Mouse (Mus musculus): ENCODE measurements at regions not wholly inside any gene's neighbourhood (a gene's known extent, or its start where the extent isn't known, plus 50 kb on each side); places are given as distances from the start of the nearest gene placed in this dataset.

GRCm38 (mm10) chr1:184542321-184543115 lies 189.9 kb downstream of the Hlx start:
- no peak for ATAC-seq (replicated peaks; ENCODE audit: low FRiP score, poor library complexity, severe bottlenecking)

- ATAC-seq (replicated peaks; ENCODE audit: low FRiP score, poor library complexity, severe bottlenecking): no peak
Measured at GRCm38 (mm10) chr1:184539818-184540217, 192.6 kb downstream of the Hlx start.

GRCm38 (mm10) chr1:184536311-184537200 lies 195.9 kb downstream of the Hlx start:
- ATAC-seq (replicated peaks; ENCODE audit: low FRiP score, poor library complexity, severe bottlenecking): no peak

- ATAC-seq (replicated peaks; ENCODE audit: low FRiP score, poor library complexity, severe bottlenecking): no peak
Measured at GRCm38 (mm10) chr1:184535691-184536090, 196.7 kb downstream of the Hlx start.

GRCm38 (mm10) chr1:184534511-184534910 lies 197.9 kb downstream of the Hlx start:
- 0 out of 2 replicates have a peak, but pooled peaks have one; percentile 35 for ATAC-seq (replicated peaks; ENCODE audit: low FRiP score, poor library complexity, severe bottlenecking)

GRCm38 (mm10) chr1:184533870-184534269 lies 198.5 kb downstream of the Hlx start:
- no peak for ATAC-seq (replicated peaks; ENCODE audit: low FRiP score, poor library complexity, severe bottlenecking)

- ATAC-seq (replicated peaks; ENCODE audit: low FRiP score, poor library complexity, severe bottlenecking): no peak
Measured at GRCm38 (mm10) chr1:184532488-184533055, 199.8 kb downstream of the Hlx start.

DNA sequence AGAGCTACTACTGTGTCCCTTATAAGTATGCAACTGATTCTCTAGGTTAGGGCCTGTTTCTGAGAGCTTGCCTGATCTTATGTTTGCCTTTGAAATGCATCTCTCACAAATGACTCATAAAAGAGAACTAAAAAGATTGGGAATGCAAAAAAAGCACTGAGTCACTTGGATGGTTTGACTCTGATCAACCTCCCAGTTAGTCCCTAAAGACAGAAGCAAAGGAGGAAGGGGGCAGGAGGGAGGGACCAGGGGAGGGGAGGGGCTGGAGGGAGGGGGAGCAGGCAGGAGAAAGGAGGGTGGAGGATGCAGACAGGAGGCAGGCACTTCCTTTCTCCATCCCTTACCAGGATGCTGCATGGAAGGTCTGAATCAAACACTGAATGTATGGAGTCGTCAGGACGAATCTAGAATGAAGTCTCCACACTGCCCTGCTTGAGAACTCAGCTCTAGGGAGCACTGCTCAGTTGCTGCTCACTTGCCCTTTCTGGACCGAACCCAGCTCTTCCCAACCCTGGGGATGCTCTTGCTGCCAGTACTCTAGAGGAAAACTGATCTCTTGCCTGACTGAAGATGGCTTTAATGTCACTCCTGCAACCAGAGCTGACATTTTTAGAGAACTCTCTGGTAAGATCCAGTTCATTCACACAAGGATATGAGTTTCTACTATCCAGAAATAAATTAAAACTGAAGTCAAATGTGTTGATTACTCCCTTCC lies 201.7 kb downstream of the Hlx start:
- no peak for ATAC-seq (replicated peaks; ENCODE audit: low FRiP score, poor library complexity, severe bottlenecking)

DNA sequence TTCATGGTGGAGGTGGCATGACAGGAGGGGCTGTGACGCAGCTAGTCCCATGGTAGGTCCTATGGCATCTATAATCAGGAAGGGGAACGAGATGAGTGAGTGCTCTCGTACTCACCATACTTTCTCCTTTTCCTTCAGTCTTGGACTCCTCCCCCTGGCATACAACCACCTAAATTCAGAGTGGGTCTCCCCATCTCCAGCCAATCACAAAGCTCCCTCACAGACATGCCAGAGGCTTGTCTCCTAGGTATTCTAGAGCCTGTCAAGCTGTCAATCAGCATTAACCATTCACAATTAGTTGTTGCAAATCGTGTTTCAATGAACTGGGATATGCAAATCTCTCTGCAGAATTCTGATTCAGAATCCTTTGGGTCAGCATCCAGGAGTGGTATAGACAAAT lies 206.7 kb downstream of the Hlx start:
- ATAC-seq (replicated peaks; ENCODE audit: low FRiP score, poor library complexity, severe bottlenecking): no peak

DNA sequence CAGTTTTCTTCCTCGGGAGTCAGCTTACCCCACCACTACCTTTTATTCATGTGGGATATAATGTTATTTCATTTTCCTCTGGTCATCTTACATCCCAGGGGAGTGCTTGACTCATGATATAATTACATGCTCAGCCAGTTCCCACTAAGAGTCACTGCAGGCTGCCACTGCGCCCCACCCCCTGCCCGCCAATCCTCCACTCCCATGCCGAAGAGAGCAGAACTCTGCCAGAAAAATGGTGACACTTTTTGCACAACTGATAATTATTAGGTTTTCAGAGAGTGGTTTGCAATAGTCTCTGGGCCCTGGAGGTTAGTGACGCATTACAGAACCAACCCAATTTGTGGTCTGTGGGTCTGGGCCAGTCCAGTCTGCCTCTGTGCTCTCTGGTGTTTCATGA lies 212.9 kb downstream of the Hlx start:
- ATAC-seq (replicated peaks; ENCODE audit: low FRiP score, poor library complexity, severe bottlenecking): no peak

- ATAC-seq (replicated peaks; ENCODE audit: low FRiP score, poor library complexity, severe bottlenecking): no peak
Measured at GRCm38 (mm10) chr1:184504663-184505062, 227.8 kb downstream of the Hlx start.

GRCm38 (mm10) chr1:184503827-184504355 lies 228.5 kb downstream of the Hlx start:
- no peak for ATAC-seq (replicated peaks; ENCODE audit: low FRiP score, poor library complexity, severe bottlenecking)

DNA sequence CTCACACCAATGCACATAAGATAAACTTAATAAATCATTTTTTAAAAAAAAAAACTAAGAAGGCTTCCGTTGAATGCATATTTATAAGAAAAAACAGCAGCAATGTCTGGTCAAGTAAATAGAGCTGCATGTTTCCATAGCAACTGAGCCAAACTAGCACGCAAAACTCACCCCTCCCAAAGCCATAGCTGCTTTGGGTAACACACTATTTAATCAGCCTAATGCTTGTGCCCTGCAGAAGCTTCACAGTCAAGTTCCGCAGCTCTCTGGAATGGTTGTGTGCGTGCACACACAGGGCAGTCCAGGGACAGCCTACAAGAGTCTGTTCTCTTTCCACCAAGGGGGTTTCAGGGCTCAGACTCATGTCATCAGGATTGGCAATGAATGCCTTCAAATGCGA lies 231.7 kb downstream of the Hlx start:
- no peak for ATAC-seq (replicated peaks; ENCODE audit: low FRiP score, poor library complexity, severe bottlenecking)

DNA sequence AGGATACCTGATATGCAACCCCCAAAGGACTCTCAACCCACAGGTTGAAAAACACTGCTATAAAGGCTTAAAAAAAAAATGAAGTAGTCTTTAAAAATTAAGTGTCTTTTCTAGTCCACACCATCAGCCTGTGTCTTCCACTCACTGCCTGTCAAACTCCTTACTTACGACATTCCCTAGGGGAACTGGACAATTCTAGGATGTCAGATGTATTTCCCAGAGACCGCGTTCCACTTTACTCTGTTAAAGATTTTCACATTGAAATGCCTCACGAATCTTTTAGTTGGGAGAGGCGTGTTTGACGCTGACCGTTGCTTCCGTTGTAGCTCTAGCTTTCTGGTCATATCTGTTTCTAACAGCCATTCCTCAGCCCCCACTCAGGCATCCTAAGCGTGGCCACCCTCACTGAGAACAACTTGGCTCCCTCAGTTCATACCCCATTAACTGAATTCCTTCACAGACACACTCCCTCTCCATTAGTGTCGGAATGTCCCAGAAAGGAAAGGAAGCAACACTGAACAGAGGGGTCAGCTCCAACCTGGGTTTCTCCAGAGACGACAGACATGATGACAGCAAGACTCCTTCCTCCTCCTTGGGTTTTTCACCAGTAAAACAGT lies 233.4 kb downstream of the Hlx start:
- no peak for ATAC-seq (replicated peaks; ENCODE audit: low FRiP score, poor library complexity, severe bottlenecking)

GRCm38 (mm10) chr1:184497007-184497406 lies 235.4 kb downstream of the Hlx start:
- ATAC-seq (replicated peaks; ENCODE audit: low FRiP score, poor library complexity, severe bottlenecking): no peak

GRCm38 (mm10) chr1:184493811-184494210 lies 238.6 kb downstream of the Hlx start:
- no peak for ATAC-seq (replicated peaks; ENCODE audit: low FRiP score, poor library complexity, severe bottlenecking)

DNA sequence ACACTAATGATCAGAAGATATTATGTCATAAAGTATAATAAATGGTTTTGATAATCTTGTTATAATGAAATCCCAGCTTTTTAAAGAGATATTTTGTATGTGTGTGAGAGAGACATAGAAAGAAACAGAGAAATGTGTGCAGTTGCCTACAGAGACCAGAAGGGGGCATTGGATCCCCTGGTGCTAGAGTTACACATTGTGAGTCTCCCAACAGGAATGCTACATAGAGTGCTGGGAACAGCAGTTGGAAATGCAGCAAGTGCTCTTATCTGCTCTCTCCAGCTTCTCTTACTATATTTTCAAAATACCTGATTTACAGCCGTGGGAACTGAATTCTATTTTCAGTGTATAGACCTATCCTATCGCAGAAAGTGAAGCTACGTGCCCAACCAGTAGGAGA lies 240.3 kb downstream of the Hlx start:
- 0 out of 2 replicates have a peak, but pooled peaks have one; percentile 53 for ATAC-seq (replicated peaks; ENCODE audit: low FRiP score, poor library complexity, severe bottlenecking)

DNA sequence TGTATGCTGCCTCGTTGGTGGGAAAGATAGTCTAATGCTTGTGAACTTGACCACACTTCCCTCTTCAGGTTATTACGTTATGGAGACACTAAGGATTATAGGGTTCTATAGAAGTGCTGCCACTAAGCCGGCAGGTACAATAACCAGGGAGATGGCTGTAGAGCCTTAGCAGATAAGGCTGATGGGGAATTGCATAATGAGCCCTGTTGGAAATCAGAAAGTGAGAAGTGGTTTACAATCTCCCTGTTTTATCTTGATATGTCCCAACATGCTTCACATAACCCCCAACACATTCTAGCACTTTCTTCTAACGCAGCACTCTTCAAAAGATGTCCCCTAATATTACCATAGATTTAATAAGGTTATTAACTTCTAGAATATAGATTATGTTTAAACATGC lies 241.2 kb downstream of the Hlx start:
- ATAC-seq (replicated peaks; ENCODE audit: low FRiP score, poor library complexity, severe bottlenecking): no peak

DNA sequence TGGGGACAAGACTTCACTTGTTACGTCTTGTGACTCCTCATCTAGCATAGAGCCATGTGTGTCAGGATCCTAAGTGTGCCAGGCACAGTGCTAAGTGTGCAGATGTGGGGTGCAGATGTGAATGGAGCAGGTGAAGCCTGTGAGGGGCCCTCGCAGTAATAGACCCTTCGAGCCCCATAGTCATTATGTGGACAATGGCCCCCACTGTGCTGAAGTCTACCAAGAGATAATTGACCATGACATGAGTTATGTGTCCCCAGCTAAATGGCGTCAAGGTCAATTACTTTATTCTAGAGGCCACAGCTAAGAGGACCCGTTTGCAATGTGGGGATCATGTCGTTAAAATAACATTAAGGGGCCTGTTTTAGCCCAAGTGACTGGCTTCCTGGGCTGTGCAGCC lies 245.0 kb downstream of the Hlx start:
- no peak for ATAC-seq (replicated peaks; ENCODE audit: low FRiP score, poor library complexity, severe bottlenecking)
